Mouse (Mus musculus): ENCODE data around the gene Adamts4. TPM values are rescaled to one million over a fixed set of nuclear protein-coding genes. Genes with fewer than 3 reads are reported as not detected.

Adamts4 gene
- polyA plus RNA-seq, 1 experiment = not detected

DNA sequence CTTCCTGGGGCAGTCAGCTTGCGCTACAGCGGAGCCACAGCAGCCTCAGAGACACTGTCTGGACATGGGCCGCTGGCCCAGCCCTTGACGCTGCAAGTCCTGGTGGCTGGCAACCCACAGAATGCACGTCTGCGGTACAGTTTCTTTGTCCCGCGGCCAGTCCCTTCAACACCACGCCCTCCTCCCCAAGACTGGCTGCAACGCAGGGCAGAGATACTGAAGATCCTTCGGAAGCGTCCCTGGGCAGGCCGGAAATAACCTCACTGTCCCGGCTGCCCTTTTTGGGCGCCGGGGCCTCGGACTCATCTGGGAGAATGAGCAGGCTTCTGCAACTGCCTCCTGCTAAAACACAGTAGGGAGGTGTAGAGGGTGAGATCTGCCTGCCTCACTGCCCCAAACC lies 8.7 kb downstream of the Adamts4 start:
- no peak overlapping the region for H3K4me3 ChIP-seq (ENCODE audit: insufficient read depth, low read depth, low read length)
- H3K27ac ChIP-seq (ENCODE audit: insufficient read depth, low read depth, low read length) = no peak overlapping the region
- 87% methylated on average over 17 of the region's 17 CpGs for WGBS
- no peak for TF ChIP-seq CTCF (IDR thresholded peaks at IDR 0.05; ENCODE audit: insufficient read depth, low read depth, low read length)
- H3K4me1 ChIP-seq (ENCODE audit: control insufficient read depth, insufficient read depth, low read length) = peaks cover 7% of the 10 kb centered on the region

DNA sequence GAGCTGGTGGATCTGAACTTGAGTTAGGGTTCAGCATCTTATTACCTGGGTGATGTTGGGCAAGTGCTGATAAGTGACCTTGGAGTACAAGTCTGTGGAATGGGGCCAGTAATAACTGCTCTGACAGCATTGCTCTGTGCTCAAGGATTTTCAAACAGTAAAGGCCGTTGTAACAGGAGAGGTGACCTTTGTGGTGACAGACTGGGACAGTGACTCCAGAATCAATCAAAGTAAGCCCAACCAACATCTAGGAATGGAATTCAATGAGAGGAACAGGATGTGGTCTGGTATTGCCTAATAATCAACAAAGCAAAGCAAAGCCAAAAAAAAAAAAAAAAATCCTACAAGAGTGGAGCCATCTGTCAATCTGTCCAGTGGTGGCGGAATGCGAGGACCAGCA lies 10.1 kb downstream of the Adamts4 start:
- TF ChIP-seq POLR2A (IDR thresholded peaks at IDR 0.05; ENCODE audit: insufficient read depth, low read depth, low read length) (no peak), CTCF (IDR thresholded peaks at IDR 0.05; ENCODE audit: insufficient read depth, low read depth, low read length) (no peak)
- no peak overlapping the region for H3K27ac ChIP-seq (ENCODE audit: insufficient read depth, low read depth, low read length)
- H3K4me1 ChIP-seq (ENCODE audit: control insufficient read depth, insufficient read depth, low read length) = peaks cover 7% of the 10 kb centered on the region
- 93% methylated on average over 3 of the region's 3 CpGs for WGBS
- H3K4me3 ChIP-seq (ENCODE audit: insufficient read depth, low read depth, low read length) = no peak overlapping the region

DNA sequence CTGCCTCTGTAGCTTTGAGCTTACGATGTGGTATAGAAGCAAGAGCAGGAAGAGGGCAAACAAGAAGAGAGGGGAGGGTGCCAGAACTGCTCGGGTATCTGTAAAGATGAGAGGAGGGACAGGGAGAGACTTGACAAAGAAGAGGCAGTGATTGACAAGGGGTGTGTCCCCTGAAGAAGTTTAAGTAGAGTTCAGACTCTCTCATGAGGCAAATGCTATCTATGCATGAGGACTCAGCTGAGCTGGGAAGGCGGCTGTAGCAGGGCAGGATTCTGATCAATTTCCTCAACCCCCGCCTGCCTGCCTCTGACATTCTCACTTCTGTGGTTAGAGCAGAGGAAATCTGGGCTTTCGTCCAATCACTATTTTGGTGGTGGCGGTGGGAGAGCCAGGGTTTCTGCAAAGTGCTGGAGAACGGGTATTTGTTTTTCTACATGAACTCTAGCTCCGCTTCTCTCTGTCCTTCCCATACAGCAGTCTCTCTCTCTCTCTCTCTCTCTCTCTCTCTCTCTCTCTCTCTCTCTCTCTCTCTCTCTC lies 12.4 kb downstream of the Adamts4 start:
- 2% methylated on average over 8 of the region's 8 CpGs for WGBS
- no peak for TF ChIP-seq POLR2A (IDR thresholded peaks at IDR 0.05; ENCODE audit: insufficient read depth, low read depth, low read length)
- TF ChIP-seq CTCF (IDR thresholded peaks at IDR 0.05; ENCODE audit: insufficient read depth, low read depth, low read length) = no peak
- Histone ChIP-seq H3K4me3 (ENCODE audit: insufficient read depth, low read depth, low read length) (peak overlapping the region; percentile 33), H3K27ac (ENCODE audit: insufficient read depth, low read depth, low read length) (peak overlapping the region; percentile 93), H3K4me1 (ENCODE audit: control insufficient read depth, insufficient read depth, low read length) (peaks cover 7% of the 10 kb centered on the region)

DNA sequence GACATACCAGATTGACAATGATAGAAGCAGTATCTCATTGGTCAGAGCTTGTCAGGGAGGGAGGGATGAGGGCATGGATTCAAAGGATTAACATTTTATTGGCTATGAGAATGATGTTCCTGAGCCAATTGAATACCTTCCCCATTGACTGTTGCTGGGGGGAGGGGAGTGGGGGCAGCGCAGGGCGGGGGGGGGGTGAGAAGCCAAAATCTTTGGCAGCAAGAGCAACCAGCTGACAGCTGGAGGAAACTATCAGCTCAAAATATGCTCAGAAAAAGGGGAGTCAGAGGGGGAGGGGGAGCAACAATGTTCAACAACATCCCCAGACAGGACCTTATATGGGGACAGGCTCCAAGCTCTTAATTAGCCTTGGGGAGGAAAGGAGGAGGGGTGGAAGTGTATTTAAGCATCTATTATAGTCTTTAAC lies 13.0 kb downstream of the Adamts4 start:
- Histone ChIP-seq H3K4me1 (ENCODE audit: control insufficient read depth, insufficient read depth, low read length) (peaks cover 7% of the 10 kb centered on the region), H3K4me3 (ENCODE audit: insufficient read depth, low read depth, low read length) (no peak overlapping the region), H3K27ac (ENCODE audit: insufficient read depth, low read depth, low read length) (peak overlapping the region; percentile 93)
- TF ChIP-seq CTCF (IDR thresholded peaks at IDR 0.05; ENCODE audit: insufficient read depth, low read depth, low read length) (no peak), POLR2A (IDR thresholded peaks at IDR 0.05; ENCODE audit: insufficient read depth, low read depth, low read length) (no peak)
- WGBS = 0% methylated on average over 2 of the region's 2 CpGs

DNA sequence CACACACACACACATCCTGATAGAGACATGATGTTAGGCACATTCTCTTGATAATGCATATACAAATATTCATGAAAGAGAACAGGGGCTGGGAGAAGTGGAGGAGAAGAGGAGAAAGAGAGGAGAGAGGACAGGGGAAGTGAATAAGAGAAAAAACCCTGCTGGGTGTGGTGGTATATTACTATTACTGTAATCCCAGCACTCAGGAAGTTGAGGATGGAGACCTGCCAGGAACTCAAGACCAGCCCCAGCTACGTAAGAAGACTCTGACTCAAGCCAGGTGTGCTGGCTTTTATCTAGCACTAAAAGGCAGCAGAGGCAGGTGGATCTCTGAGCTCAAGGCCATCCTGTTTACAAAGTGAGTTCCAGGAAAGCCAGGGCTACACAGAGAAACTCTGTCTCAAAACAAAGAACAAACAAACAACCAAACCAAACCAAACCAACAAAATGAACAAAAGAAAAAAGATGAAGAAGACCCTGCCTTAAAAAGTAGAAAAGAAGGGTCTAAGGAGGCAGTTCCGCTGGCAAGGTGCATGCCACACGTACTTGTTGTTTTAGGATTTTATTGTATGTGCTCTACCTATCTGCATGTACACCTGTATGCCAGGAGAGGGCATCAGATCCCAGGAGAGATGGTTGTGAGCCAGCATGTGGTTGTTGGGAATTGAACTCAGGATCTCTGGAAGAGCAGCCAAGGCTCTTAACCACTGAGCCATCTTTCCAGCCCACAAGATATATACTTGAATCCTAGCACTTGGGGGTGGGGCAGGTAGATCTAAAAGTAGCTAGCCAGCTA lies 13.6 kb downstream of the Adamts4 start:
- Histone ChIP-seq H3K27ac (ENCODE audit: insufficient read depth, low read depth, low read length) (peak overlapping the region; percentile 36), H3K4me3 (ENCODE audit: insufficient read depth, low read depth, low read length) (no peak overlapping the region), H3K4me1 (ENCODE audit: control insufficient read depth, insufficient read depth, low read length) (peaks cover 7% of the 10 kb centered on the region)
- WGBS = 65% methylated on average over 3 of the region's 3 CpGs
- TF ChIP-seq CTCF (IDR thresholded peaks at IDR 0.05; ENCODE audit: insufficient read depth, low read depth, low read length) (no peak), POLR2A (IDR thresholded peaks at IDR 0.05; ENCODE audit: insufficient read depth, low read depth, low read length) (no peak)

DNA sequence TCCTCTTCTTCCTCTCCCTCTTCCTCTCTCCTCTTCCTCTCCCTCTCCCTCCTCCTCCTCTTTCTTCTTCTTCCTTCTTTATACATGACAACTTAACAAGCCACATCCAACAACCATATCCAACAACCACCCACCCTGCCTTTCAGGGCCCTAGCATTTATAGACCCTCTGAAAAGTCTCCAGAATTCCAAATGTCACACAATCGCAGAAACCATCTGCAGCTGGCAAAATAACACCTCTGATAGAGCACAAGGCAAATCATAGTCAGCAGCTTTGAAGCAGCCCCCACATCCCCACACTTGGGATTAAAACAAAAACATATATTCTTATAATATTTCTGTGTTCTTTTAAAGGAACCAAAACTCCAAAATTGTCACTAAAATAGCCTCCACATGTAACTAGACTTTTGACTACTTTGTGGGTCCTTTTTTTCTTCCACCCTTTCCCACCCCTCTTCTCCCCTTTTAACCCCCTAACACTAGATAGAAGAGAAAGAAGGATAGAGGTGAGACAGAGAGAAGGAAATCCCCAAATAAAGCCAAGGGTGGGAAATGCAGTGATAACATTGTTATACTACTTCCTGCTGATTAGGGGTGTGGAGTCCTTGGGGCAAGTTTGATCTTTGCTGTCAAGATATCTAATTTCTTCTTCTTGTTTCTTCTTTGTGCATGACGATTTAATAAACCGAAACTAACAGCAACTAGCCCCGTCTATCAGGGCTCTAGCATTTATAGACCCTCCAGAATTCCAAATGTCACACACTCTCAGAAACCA lies 15.9 kb downstream of the Adamts4 start:
- Histone ChIP-seq H3K4me3 (ENCODE audit: insufficient read depth, low read depth, low read length) (no peak overlapping the region), H3K27ac (ENCODE audit: insufficient read depth, low read depth, low read length) (no peak overlapping the region), H3K4me1 (ENCODE audit: control insufficient read depth, insufficient read depth, low read length) (peaks cover 8% of the 10 kb centered on the region)
- TF ChIP-seq CTCF (IDR thresholded peaks at IDR 0.05; ENCODE audit: insufficient read depth, low read depth, low read length) (no peak), POLR2A (IDR thresholded peaks at IDR 0.05; ENCODE audit: insufficient read depth, low read depth, low read length) (no peak)
- 68% methylated on average over 4 of the region's 4 CpGs for WGBS

DNA sequence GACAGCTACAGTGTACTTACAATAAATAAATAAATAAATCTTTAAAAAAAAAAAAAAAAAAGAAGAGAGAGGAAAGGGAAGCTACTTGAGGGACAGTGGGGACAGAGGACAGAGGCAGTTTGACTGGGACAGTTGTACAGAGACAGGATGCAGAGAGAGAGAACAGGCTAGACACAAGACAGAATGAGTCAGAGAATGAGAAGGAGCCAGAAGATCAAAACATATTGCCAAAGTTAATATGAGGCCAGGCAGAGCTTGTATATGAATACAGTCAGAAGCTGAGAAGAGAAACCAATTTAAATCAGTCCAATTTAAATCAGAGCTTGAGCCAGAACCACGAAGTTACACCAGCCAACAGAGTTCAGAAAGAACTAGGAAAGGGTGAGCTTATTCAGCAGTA lies 18.1 kb downstream of the Adamts4 start:
- H3K4me1 ChIP-seq (ENCODE audit: control insufficient read depth, insufficient read depth, low read length) = peaks cover 8% of the 10 kb centered on the region
- WGBS = 53% methylated on average over 1 of the region's 1 CpGs
- H3K27ac ChIP-seq (ENCODE audit: insufficient read depth, low read depth, low read length) = no peak overlapping the region
- TF ChIP-seq POLR2A (IDR thresholded peaks at IDR 0.05; ENCODE audit: insufficient read depth, low read depth, low read length) = no peak
- TF ChIP-seq CTCF (IDR thresholded peaks at IDR 0.05; ENCODE audit: insufficient read depth, low read depth, low read length) = no peak
- H3K4me3 ChIP-seq (ENCODE audit: insufficient read depth, low read depth, low read length) = no peak overlapping the region

DNA sequence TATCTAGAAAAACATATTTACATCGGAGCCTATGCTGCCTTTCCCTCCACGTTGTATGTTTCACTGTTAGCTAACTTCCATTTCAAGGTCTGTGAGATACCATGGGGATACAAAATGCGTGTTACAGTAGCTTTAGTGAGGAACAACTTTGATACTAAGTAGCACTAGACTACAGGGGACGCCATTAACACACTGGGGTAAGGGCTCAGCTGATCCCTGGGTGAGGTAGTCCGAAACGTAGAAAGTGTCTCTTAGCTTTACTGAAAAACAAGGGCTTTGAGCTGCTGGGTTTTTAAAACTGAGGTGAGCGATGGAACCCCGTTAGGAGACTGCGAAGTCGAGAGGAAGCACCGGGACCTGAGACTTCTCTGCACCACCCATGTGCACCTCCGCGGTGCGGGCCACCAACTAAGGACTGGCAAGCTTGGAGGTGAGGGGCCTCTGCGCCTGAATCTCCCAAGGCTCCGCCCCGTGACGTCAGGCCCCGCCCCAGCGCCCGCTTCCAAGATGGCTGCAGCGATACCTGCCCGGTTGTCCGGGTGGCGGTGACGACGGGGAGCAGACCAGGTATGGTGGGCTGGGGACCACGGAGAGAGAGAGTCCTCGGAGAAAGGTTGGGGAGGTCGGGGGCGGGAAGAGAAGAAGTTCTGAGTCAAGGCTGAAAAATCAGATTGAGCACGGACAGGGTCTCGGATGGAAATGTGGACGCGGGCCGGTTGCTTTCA lies 19.8 kb downstream of the Adamts4 start, which contains the start of gene B4galt3:
Gene B4galt3 (plus strand): TSS at position 481 of the 725 bp plus-strand sequence.
- Histone ChIP-seq H3K4me3 (ENCODE audit: insufficient read depth, low read depth, low read length) (peak within 1 kb of the TSS; percentile 60), H3K27ac (ENCODE audit: insufficient read depth, low read depth, low read length) (peak within 1 kb of the TSS; percentile 65), H3K4me1 (ENCODE audit: control insufficient read depth, insufficient read depth, low read length) (peaks cover 8% of the 10 kb centered on the region)
- WGBS = 2% methylated on average over 36 of the region's 36 CpGs
- TF ChIP-seq CTCF (IDR thresholded peaks at IDR 0.05; ENCODE audit: insufficient read depth, low read depth, low read length) = no peak
- TF ChIP-seq POLR2A (IDR thresholded peaks at IDR 0.05; ENCODE audit: insufficient read depth, low read depth, low read length) = peak; percentile 98
